ENCODE assay signal across 20 mouse cellular contexts in the genomic region with DNA sequence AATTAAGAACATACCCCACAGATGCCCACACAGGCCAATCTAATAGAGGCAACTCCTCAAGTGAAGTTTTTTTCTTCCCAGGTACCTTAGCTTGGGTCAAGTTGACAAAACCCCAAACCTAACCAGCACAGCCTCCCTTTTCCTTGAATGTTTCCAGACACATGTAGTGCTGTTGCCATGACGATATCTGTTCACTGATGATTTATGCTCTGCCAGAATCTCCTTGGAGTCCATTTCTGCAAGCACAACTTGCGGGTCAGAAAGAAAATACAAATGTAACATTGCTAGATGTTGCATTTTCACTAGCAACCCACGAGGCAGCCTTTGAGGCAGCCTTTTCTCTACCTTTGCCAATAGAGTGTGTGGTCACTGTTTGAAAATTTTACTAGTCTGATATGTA. TPM values are rescaled to one million over a fixed set of nuclear protein-coding genes. Genes with fewer than 3 reads are reported as not detected.
DNase-seq lines count a peak whose midpoint lies in the region; ATAC-seq and TF ChIP-seq lines count a peak whose summit lies in the region.
"Had no signal": no experiment of that assay in that cellular context is flagged by ENCODE, and none has a peak within 500 bp of the region (broad histone marks: within the 10 kb centered on the region; RNA-seq: fewer than 3 reads in every experiment).

No protein-coding gene starts in this region.

- no peak overlapping the region for H3K4me2 ChIP-seq in forebrain, postnatal 0 days (ENCODE audit: low read depth)
- no peak overlapping the region for H3K4me2 ChIP-seq in forebrain, embryonic 16.5 days (ENCODE audit: low read length)
- H3K4me2 ChIP-seq: embryonic facial prominence, embryonic 15.5 days; heart, embryonic 13.5 days; hindbrain, embryonic 13.5 days had no signal

- WGBS in forebrain, postnatal 0 days = 52% methylated on average over 3 of the region's 3 CpGs
- 63% methylated on average over 3 of the region's 3 CpGs for WGBS in forebrain, embryonic 16.5 days

- H3K4me3 ChIP-seq in forebrain, postnatal 0 days (ENCODE audit: low read depth, low read length) = no peak overlapping the region
- no peak overlapping the region for H3K4me3 ChIP-seq in forebrain, embryonic 16.5 days (replicated peaks; ENCODE audit: low read length)
- no peak overlapping the region for H3K4me3 ChIP-seq in layer of hippocampus, adult 2 months
- H3K4me3 ChIP-seq: embryonic facial prominence, embryonic 15.5 days; heart, embryonic 13.5 days; hindbrain, embryonic 13.5 days had no signal

- H3K9ac ChIP-seq in forebrain, postnatal 0 days = no peak overlapping the region
- no peak overlapping the region for H3K9ac ChIP-seq in forebrain, embryonic 16.5 days (replicated peaks; ENCODE audit: low read depth, low read length)
- H3K9ac ChIP-seq: embryonic facial prominence, embryonic 15.5 days; heart, embryonic 13.5 days; hindbrain, embryonic 13.5 days had no signal

- ATAC-seq in forebrain, postnatal 0 days = no peak
- ATAC-seq in forebrain, embryonic 16.5 days = no peak
- no peak for ATAC-seq in erythroblast, adult 5-6 weeks (replicated peaks; ENCODE audit: low FRiP score, poor library complexity, severe bottlenecking)
- ATAC-seq: intestine, embryonic 16.5 days had no signal

- TF ChIP-seq CTCF in forebrain, postnatal 0 days (IDR thresholded peaks at IDR 0.05; ENCODE audit: low read depth) = no peak
- no peak for TF ChIP-seq CTCF in layer of hippocampus, adult 2 months (conservative IDR thresholded peaks at IDR 0.05)
- TF ChIP-seq CTCF in brain, embryonic 14.5 days (IDR thresholded peaks at IDR 0.05; ENCODE audit: borderline replicate concordance, extremely low read depth, insufficient read depth, insufficient read length) = no peak

- H3K4me1 ChIP-seq in forebrain, postnatal 0 days (ENCODE audit: insufficient read depth) = no peaks in the 10 kb centered on the region
- no peaks in the 10 kb centered on the region for H3K4me1 ChIP-seq in forebrain, embryonic 16.5 days (replicated peaks; ENCODE audit: control insufficient read depth, insufficient read depth, low read length)
- H3K4me1 ChIP-seq: embryonic facial prominence, embryonic 15.5 days; hindbrain, embryonic 13.5 days had no signal

- no peaks in the 10 kb centered on the region for H3K36me3 ChIP-seq in forebrain, postnatal 0 days (ENCODE audit: insufficient read depth)
- H3K36me3 ChIP-seq in forebrain, embryonic 16.5 days (ENCODE audit: control insufficient read depth, insufficient read depth) = no peaks in the 10 kb centered on the region
- H3K36me3 ChIP-seq: embryonic facial prominence, embryonic 15.5 days; heart, embryonic 13.5 days; hindbrain, embryonic 13.5 days had no signal

- DNase-seq in forebrain, postnatal 0 days = peak; percentile 26
- no peak for DNase-seq in layer of hippocampus, adult 2 months (ENCODE audit: low spot score in 2 of 2)
- no peak for DNase-seq in layer of hippocampus, adult 9-11 months
- peak; percentile 56 for DNase-seq in brain, embryonic 14.5 days (ENCODE audit: low read depth)
- DNase-seq in forelimb bud, embryonic 11.5 days (ENCODE audit: low read depth, low spot score) = peak; percentile 40
- DNase-seq: adrenal gland, adult 2 months; adrenal gland, postnatal 25 days; cerebellum, adult 8-10 months; cerebellum, postnatal 14 days; gastrocnemius, postnatal 10 days; heart, postnatal 36 days; kidney, adult 2 months had no signal

- no peaks in the 10 kb centered on the region for H3K27me3 ChIP-seq in forebrain, postnatal 0 days (ENCODE audit: insufficient read depth, low read length)
- H3K27me3 ChIP-seq in forebrain, embryonic 16.5 days (replicated peaks; ENCODE audit: control insufficient read depth, insufficient read depth, low read length) = no peaks in the 10 kb centered on the region
- H3K27me3 ChIP-seq: CH12.LX; embryonic facial prominence, embryonic 15.5 days; heart, embryonic 13.5 days; hindbrain, embryonic 13.5 days had no signal

- no peaks in the 10 kb centered on the region for H3K9me3 ChIP-seq in forebrain, postnatal 0 days (ENCODE audit: low read length)
- no peaks in the 10 kb centered on the region for H3K9me3 ChIP-seq in forebrain, embryonic 16.5 days (ENCODE audit: control insufficient read depth, low read length)
- H3K9me3 ChIP-seq: embryonic facial prominence, embryonic 15.5 days; heart, embryonic 13.5 days; hindbrain, embryonic 13.5 days had no signal

- no peak overlapping the region for H3K27ac ChIP-seq in forebrain, postnatal 0 days (ENCODE audit: low read depth, low read length)
- no peak overlapping the region for H3K27ac ChIP-seq in forebrain, embryonic 16.5 days (ENCODE audit: low read length)
- H3K27ac ChIP-seq in layer of hippocampus, adult 2 months = peak overlapping the region; percentile 14; the same call in 1 of the 2 replicates
- H3K27ac ChIP-seq: embryonic facial prominence, embryonic 15.5 days; heart, embryonic 13.5 days; hindbrain, embryonic 13.5 days had no signal

- no peak for TF ChIP-seq POLR2A in brain, embryonic 14.5 days (IDR thresholded peaks at IDR 0.05; ENCODE audit: borderline replicate concordance, extremely low read depth, insufficient read depth, insufficient read length, poor library complexity, severe bottlenecking)

RNA-seq across cellular contexts. Expression of gene Tmem252, which starts 6.3 kb away (rescaled TPM):
- total RNA-seq in forebrain, postnatal 0 days (2014; rRNA removed) = 0.62 and 1.2 TPM in 2 replicates
- 0.83 and 0.98 TPM in 2 replicates for polyA plus RNA-seq in forebrain, postnatal 0 days (2015; fragmentation: Nextera tagmentation; extraction: Ambion mirVana)
- 1.3 and 2.0 TPM in 2 replicates for polyA plus RNA-seq in forebrain, embryonic 16.5 days (2015; fragmentation: Nextera tagmentation; extraction: Ambion mirVana)
- under 1 TPM; 0.20 to 0.33 TPM for total RNA-seq in layer of hippocampus, adult 2 months (2021)
- polyA plus RNA-seq in brain, embryonic 14.5 days (2012; rRNA removed) = 0.49 and 0.74 TPM in 2 replicates
- not detected in 2 replicates for total RNA-seq in erythroblast, adult 5-6 weeks (2015; ENCODE audit: low replicate concordance)
- not detected in 2 replicates for total RNA-seq in erythroblast, adult 5-6 weeks (2017; ENCODE audit: low replicate concordance)
- total RNA-seq: CH12.LX; common myeloid progenitor, adult 5-6 weeks had no signal

Comparison
In these comparisons a context has a peak if more than half of its experiments do, and no peak if none do; other contexts are left out.
1. DNase-seq: peak in forebrain, postnatal 0 days (single experiment), brain, embryonic 14.5 days (single experiment) and forelimb bud, embryonic 11.5 days (single experiment); none in layer of hippocampus, adult 2 months (0 of 2) and layer of hippocampus, adult 9-11 months (single experiment).